Mouse (Mus musculus) cerebellum, adult 2 months (tissue): ENCODE results near the gene Hoxa6. TPM values are rescaled to one million over a fixed set of nuclear protein-coding genes. Genes with fewer than 3 reads are reported as not detected.

ENCODE experiments used
- DNase-seq, 2 experiments: peaks; one replicate each; pipeline ENCODE4 v3.0.0; 2021
- H3K27ac ChIP-seq: fragments of 200-500 bp; 2 replicates; pipeline ENCODE4 v1.5.1; 2012; ENCODE audit warnings: low read length, control low read depth, inconsistent platforms; ENCODE audit not compliant: insufficient read depth
- H3K27me3 ChIP-seq: fragments of 200-500 bp; 2 replicates; pipeline ENCODE4 v1.6.1; 2012; ENCODE audit warnings: inconsistent platforms, mild to moderate bottlenecking, low read length, moderate library complexity; ENCODE audit not compliant: control insufficient read depth, insufficient read depth
- H3K4me1 ChIP-seq: fragments of 200-500 bp; 2 replicates; pipeline ENCODE4 v1.6.1; 2011; ENCODE audit warnings: low read length; ENCODE audit not compliant: control insufficient read depth, insufficient read depth
- H3K4me3 ChIP-seq: fragments of 200-500 bp; replicated peaks from 2 replicates; pipeline ENCODE3; 2011; ENCODE audit warnings: mild to moderate bottlenecking, low read depth, low read length, control low read depth; ENCODE audit not compliant: insufficient read depth
- CTCF ChIP-seq: fragments of 200-500 bp; IDR thresholded peaks from 2 replicates; pipeline ENCODE4 v1.5.1; 2011; ENCODE audit warnings: low read depth, mild to moderate bottlenecking, control low read depth, low read length, moderate library complexity, borderline replicate concordance; ENCODE audit not compliant: insufficient read depth
- POLR2A ChIP-seq: fragments of 200-500 bp; IDR thresholded peaks from 2 replicates; pipeline ENCODE4 v1.6.1; 2011; ENCODE audit warnings: low read length, control low read depth, borderline replicate concordance; ENCODE audit not compliant: insufficient read depth
- WGBS: fragments of 180-500 bp; shearing (Covaris S2); methylation state at CpG from one replicate; pipeline ENCODE4 v1.1.7; 2018; 5-methylcytosine and 5-hydroxymethylcytosine counted together
- polyA plus RNA-seq: library from polyadenylated mRNA; depleted of rRNA; stranded (reverse); fragments of >200 nt; gene quantifications from 2 replicates; pipeline ENCODE4 v1.2.3, GENCODE M21; 2012; rRNA removed

The Hoxa6 gene
- polyA plus RNA-seq, 1 experiment, result 0.46 TPM

DNA sequence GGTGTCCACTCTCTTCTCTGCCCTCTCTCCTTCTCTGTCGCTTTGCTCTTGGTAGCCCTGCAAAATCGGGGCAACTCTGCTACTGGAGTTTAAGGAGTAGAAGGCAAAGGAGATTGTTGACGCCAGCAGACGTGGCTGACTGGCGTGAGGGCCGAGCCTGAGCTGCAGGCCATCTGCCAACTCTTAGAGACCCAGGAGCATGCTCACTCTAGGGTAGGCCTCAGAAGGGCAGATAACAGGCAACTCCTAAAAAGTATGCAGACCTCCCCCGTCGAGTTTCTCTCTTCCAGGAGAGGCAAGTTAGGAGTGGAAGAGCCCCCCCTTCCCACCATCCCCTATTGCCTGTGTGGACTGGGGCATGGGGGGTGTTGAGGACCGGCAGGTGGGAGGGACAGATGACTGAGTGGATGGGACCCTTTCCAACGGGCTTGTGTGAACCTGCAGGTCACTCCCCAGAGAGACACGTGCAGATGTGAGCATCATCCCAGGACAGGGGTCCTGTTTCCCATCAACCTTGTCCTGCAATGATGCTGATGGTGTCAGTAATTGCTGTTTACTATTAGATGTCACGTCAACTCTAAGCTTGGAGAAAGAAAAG, 49.3 kb downstream of the Hoxa6 start:
- Histone ChIP-seq H3K27me3 (peaks cover 20% of the 10 kb centered on the region; the same call in 1 of the 2 replicates), H3K27ac (no peak overlapping the region), H3K4me3 (no peak overlapping the region), H3K4me1 (no peaks in the 10 kb centered on the region; the same call in 1 of the 2 replicates)
- WGBS, result 5% methylated on average over 12 of the region's 12 CpGs
- no peak for DNase-seq
- TF ChIP-seq POLR2A (no peak), CTCF (no peak)

DNA sequence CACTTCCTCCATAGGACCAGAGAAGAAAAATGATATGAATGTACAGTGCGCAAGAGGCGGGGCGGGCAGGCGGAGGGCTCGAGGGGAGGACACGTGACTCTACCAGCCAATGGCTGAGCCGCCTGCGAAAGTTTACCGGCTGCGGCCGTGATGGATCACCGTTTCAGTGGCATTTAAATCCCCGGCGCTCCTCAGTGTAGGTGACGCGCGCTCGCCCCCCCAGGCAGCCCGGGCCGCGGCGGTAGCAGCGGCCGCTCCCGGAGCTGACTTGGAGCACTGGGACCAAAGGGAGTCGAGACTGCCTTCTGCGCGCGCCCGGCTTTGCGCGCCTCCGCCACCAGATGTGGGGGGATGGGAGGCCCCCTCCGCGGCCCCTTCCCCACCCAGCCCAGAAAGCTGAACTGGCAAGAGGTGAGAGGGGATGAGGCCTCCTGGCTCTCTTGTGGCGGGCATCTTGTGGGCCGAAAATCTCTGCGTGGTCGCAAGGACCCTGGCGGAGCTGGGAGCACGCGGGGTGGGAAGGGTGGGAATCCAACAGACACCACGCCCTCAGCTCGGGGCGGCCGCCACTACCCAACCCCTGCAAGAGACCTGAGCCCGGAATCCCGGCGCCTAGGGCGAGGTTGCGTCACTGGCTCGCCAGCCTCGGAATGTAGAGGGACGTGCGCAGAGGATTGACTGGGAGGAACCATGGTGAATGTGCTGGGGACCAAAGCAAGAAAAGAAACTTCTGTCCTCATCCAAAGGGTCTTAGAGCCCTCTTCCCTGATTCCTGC, 50.1 kb downstream of the Hoxa6 start, which contains the start of gene Hoxa1:
Hoxa1 (minus strand) TSS at position 42 of the 776 bp plus-strand sequence.
- no peak for TF ChIP-seq POLR2A
- no peak for TF ChIP-seq CTCF
- no peak within 1 kb of the TSS for H3K4me3 ChIP-seq
- H3K4me1 ChIP-seq, result no peaks in the 10 kb centered on the region; the same call in 1 of the 2 replicates
- DNase-seq, result no peak
- WGBS, result 1% methylated on average over 55 of the region's 55 CpGs
- peaks cover 16% of the 10 kb centered on the region; the same call in 1 of the 2 replicates for H3K27me3 ChIP-seq
- H3K27ac ChIP-seq, result no peak within 1 kb of the TSS

DNA sequence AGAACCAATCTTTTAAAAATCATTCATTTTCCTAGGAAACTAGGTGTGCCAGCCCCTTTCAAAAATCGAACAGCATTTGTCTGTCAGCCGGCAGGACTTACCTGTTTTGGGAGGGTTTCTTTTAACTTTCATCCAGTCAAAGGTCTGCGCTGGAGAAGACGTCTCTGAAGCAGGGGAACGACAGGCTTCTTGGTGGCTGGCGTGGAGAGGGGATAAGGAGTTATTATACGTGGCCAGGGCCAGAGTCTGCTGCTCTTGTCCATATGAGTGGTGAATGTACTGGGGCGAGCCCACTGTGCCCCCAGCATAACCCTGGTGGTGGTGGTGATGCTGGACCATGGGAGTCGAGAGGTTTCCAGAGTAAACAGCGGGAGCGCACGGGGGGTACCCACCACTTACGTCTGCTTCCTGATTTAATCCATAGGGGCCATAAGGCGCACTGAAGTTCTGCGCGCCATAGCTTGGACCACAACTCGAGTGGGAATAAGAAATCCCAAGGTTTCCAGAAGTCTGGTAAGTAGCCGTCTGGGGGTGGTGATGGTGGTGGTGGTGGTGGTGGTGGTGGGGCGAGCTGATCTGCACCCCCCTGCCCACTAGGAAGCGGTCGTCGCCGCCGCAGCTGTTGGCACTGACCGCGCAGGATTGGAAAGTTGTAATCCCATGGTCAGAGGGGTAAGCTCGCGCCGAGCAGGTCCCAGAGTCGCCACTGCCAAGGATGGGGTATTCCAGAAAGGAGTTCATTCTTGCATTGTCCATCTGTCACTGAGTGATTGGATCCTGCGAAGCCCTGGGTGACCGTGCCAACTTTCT, 50.9 kb downstream of the Hoxa6 start:
- Histone ChIP-seq H3K27me3 (peaks cover 11% of the 10 kb centered on the region; the same call in 1 of the 2 replicates), H3K4me3 (no peak overlapping the region), H3K4me1 (no peaks in the 10 kb centered on the region; the same call in 1 of the 2 replicates), H3K27ac (no peak overlapping the region)
- DNase-seq, result no peak
- TF ChIP-seq CTCF (no peak), POLR2A (no peak)
- 2% methylated on average over 32 of the region's 32 CpGs for WGBS

DNA sequence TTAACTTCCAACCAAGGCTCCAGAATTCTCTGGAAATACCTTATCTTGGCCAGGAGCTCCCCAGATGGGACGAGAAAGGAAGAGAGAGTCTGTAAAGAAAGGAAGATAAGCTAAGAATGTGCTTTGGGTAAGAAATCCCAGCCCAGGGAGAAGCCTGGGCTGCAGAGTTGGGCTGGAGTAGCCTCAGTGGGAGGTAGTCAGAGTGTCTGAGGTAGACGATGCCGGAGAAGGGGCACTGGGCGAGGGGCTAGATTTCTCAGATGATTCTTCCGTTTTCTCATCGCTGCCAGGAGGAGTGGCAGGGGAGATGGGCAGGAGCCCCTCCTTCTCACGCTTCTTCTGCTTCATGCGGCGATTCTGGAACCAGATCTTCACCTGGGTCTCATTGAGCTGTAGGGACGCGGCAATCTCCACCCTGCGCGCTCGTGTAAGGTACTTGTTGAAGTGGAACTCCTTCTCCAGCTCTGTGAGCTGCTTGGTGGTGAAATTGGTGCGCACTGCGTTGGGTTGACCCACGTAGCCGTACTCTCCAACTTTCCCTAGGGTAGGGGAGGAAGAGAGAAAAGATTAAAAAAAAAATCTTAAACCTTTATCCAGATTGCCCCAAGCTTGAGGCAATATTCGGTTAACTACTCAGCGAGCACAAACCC, 51.8 kb downstream of the Hoxa6 start:
- no peak for DNase-seq
- no peaks in the 10 kb centered on the region; the same call in 1 of the 2 replicates for H3K4me1 ChIP-seq
- TF ChIP-seq CTCF, result no peak
- no peak for TF ChIP-seq POLR2A
- no peak overlapping the region for H3K27ac ChIP-seq
- peaks cover 11% of the 10 kb centered on the region; the same call in 1 of the 2 replicates for H3K27me3 ChIP-seq
- 3% methylated on average over 20 of the region's 20 CpGs for WGBS
- H3K4me3 ChIP-seq, result no peak overlapping the region

Other genes with a start within 250 kb of the Hoxa6 start
- 13.7 and 19.2 TPM in 2 replicates for gene Skap2, start 196.2 kb downstream of the Hoxa6 start, polyA plus RNA-seq
- 0.65 and 0.80 TPM in 2 replicates for gene Hoxa1, start 50.4 kb downstream of the Hoxa6 start, polyA plus RNA-seq
- gene Hoxa2, start 43.9 kb downstream of the Hoxa6 start, polyA plus RNA-seq, result 1.8 and 2.8 TPM in 2 replicates
- 0.16 and 0.18 TPM in 2 replicates for gene 5730596B20Rik, start 31.2 kb downstream of the Hoxa6 start, polyA plus RNA-seq
- 4.1 and 5.1 TPM in 2 replicates for gene Hoxa4, start 17.0 kb downstream of the Hoxa6 start, polyA plus RNA-seq
- 4.6 and 6.0 TPM in 2 replicates for gene Hoxa5, start 4.1 kb downstream of the Hoxa6 start, polyA plus RNA-seq
- gene Hoxa3, start 4.6 kb upstream of the Hoxa6 start, polyA plus RNA-seq, result 2.1 and 2.2 TPM in 2 replicates
- gene Gm28308, start 4.6 kb upstream of the Hoxa6 start, polyA plus RNA-seq, result not detected in 2 replicates
- 0.07 and 0.16 TPM in 2 replicates for gene Hoxa7, start 13.1 kb upstream of the Hoxa6 start, polyA plus RNA-seq
- gene Hoxa9, start 22.4 kb upstream of the Hoxa6 start, polyA plus RNA-seq, result not detected in 2 replicates
- not detected in 2 replicates for gene Hoxa10, start 32.1 kb upstream of the Hoxa6 start, polyA plus RNA-seq
- gene Hoxa11, start 37.1 kb upstream of the Hoxa6 start, polyA plus RNA-seq, result not detected in 2 replicates
- not detected in 2 replicates for gene Hoxa13, start 52.2 kb upstream of the Hoxa6 start, polyA plus RNA-seq
- gene Evx1, start 104.8 kb upstream of the Hoxa6 start, polyA plus RNA-seq, result 0.68 and 0.84 TPM in 2 replicates